Mouse (Mus musculus): ENCODE results near the gene Mmd2. TPM values are rescaled to one million over a fixed set of nuclear protein-coding genes. Genes with fewer than 3 reads are reported as not detected.

Mmd2 gene
- polyA plus RNA-seq (2012; rRNA removed) = 3.4 and 3.6 TPM in 2 replicates

DNA sequence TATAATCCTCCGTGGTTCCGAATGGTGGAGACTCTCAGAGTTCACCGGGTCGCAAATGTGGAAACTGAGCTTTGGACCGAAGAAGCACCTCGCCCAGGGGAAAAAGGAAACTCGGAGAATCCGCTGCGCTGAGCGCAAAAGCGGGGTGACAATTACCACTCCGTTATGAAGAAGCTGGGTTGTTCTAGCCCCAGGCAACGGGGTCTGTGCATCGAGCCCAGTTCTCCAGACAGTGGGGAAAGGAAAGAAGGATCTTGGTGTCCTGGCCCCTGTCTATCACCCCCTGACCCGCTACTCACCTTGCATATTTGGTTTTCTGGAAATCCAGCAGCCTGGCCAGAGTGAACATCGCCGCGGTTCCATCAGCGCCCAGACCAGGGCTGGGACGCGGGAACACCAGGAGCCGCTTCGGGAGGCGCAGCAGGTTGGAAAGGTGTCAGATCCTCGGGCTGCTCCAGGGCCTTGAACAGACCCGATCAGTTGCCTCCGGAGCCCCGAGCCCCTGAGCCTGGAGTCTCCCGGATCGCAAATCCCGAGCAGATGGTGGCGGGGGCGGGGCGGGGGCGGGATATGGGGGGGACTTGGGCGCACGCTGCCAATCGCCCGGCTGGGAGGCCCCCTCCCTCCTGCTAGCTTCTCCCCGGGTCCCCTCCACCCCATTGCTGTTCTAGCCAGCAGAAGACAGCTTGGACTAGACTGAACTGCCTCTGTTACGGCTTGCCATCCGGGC, at the start of gene Mmd2:
Gene Mmd2, minus strand, starts transcription at position 542 of the 730 bp plus-strand sequence.

GRCm38 (mm10) chr5:142627398-142627797, 18.8 kb upstream of the Mmd2 start, which contains the start of gene Wipi2:
Gene Wipi2 (plus strand): TSS chr5:142627698.

GRCm38 (mm10) chr5:142550706-142551652, 57.6 kb downstream of the Mmd2 start, which contains the start of gene Radil:
Gene Radil (minus strand): TSS chr5:142551098.

DNA sequence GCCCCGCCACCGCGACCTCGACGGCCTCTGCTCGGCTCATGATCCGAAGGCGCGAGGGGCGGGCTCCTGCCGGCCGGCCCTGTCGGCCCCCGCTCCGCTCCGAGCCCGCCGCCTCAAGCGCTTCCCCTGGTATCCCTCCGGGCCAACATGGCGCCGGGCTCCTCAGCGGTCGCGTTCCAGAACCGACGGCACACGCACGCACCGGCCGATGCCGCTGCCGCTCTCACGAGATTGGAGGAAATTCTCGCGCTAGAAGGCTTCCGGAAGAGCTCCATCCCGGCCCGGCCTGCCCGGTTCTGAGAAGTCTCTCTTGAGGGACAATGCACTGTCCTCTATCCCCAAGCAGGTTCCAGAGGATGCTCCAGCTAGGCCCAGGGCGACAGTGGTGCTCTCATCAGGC, 78.7 kb downstream of the Mmd2 start, which contains the start of gene Papolb:
Gene Papolb, minus strand, starts transcription at position 162 of the 400 bp plus-strand sequence.

Other genes with a start within 250 kb of the Mmd2 start
- gene Foxk1, start 207.3 kb downstream of the Mmd2 start, polyA plus RNA-seq (2012; rRNA removed) = 13.6 and 15.6 TPM in 2 replicates
- gene Ap5z1, start 144.9 kb downstream of the Mmd2 start, polyA plus RNA-seq (2012; rRNA removed) = 17.3 and 19.7 TPM in 2 replicates
- gene Papolb, start 78.7 kb downstream of the Mmd2 start, polyA plus RNA-seq (2012; rRNA removed) = 0.22 and 0.34 TPM in 2 replicates
- gene Radil, start 57.7 kb downstream of the Mmd2 start, polyA plus RNA-seq (2012; rRNA removed) = 4.3 and 4.8 TPM in 2 replicates
- 44.2 and 52.7 TPM in 2 replicates for gene Wipi2, start 18.9 kb upstream of the Mmd2 start, polyA plus RNA-seq (2012; rRNA removed)
- 26.7 and 30.3 TPM in 2 replicates for gene Slc29a4, start 83.7 kb upstream of the Mmd2 start, polyA plus RNA-seq (2012; rRNA removed)
- 52.4 and 97.8 TPM in 2 replicates for gene Tnrc18, start 208.9 kb upstream of the Mmd2 start, polyA plus RNA-seq (2012; rRNA removed)